Mouse (Mus musculus) mesoderm, embryonic 11.5 days (tissue): ENCODE measurements at regions not wholly inside any gene's neighbourhood (a gene's known extent, or its start where the extent isn't known, plus 50 kb on each side); places are given as distances from the start of the nearest gene placed in this dataset.
A peak's percentile ranks its signal among the peaks of the same experiment; 100 is the strongest.

Source experiments
- DNase-seq: peaks from one replicate; pipeline ENCODE4 v3.0.0-alpha.2; 2012; ENCODE audit warnings: low read depth, low spot score

DNA sequence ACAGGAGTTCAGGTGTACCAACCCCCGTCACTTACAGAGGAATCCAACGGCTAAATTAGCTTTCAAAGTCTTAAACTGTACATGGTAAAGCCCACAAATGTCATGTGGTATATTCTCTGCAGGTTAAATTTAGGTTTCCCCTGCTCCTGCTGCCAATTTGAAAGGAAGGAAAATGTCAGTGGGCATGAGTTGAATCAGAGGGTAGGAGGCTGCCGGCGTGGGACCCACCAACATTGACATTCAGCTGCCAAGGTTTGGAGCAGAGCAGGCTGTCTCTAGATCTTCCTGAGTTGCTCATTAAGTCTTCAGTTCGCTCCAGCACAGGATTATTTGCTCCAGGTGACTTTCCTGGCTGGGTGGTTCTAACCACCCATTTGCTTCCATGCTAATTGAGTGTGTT lies 532.1 kb downstream of the Tmem114 start:
- DNase-seq = no peak

DNA sequence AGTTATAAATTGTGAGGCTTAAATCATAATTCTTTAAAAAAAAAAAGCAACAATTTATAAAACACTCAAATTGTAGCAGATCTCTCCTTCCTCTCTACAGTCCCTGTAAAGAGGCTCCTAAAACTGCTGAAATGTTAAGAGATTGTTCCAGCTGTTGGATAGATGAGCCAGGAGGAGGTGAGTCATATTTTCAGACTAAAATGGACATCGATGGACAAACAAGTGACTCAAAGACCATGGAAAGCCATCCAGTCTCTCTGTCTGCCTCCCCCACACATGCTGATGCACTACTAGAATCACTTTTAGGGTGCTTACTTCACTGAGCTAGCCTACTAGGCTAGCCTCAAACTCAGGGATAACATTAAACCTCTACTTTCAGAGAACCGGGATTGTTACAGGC lies 561.5 kb downstream of the Tmem114 start:
- DNase-seq = no peak

DNA sequence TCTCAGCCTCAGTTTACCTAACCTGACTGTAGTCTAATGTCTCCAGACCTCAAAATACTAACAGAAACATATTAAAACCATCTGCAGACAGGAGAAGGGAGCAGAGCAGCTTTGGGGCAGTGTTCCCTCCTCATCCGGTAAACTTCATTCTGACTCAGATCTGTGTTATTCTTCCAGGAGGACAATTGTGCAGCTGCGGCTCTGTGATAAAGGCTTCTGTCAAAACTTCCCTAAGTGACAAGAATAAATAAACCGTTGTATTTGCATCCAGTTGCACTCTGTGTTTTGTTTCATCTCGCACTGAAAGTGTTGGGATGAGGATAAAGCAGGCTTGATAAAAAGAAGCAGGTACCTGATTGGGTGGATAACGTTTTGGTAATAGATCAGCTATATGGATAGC lies 585.8 kb downstream of the Tmem114 start:
- DNase-seq = no peak

DNA sequence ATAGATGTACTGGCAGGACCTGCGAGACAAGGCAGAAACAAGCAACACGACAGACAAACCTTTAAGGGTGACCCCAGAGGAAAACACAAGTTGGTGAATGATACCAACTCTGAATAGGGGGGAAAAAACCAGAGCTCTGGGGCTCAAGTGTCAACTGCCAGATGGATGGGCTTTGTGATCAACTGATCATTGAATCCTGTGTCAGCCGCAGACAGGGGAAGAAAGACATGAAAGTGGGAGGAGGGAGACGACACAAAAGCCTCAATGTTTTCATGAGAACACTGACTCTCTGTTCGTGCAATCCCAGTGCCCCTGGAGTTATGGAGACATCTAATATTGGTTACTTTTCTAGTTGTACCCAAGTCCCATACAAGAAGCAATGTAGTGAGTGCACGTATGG lies 593.8 kb downstream of the Tmem114 start:
- peak; percentile 32 for DNase-seq

DNA sequence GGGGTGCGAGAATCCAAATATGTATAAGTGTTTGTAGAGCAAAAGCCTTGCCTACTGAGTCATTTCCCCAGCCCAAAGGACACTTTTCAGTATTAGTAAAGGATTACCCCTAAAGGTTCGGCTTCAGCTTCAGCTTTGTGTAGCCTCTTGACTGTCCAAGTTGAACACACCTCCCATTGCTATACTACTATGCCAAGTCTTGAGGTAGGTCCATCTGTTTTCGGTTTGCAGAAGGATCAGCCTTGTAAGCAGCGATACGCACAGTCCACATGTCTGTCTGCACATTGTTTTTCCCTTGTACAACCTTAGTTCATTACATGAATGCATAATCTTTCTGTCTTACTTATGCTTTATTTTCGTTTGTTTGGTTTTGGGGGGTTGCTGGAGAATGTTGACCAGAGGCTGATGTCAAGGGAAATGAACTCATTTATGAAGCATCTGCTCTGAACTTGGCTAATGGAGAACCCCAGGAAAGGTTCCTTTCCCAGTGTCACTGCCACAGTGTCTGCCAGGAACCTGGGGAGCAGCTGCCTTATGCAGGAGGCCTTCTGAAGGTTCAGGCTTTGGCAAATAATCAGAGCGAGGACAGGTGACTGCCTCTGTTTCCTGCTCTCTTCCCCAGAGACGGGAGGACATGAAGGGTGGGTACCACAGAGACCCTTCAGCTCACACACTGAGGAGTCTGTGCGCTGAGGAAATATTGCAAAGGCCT lies 594.8 kb downstream of the Tmem114 start:
- no peak for DNase-seq

DNA sequence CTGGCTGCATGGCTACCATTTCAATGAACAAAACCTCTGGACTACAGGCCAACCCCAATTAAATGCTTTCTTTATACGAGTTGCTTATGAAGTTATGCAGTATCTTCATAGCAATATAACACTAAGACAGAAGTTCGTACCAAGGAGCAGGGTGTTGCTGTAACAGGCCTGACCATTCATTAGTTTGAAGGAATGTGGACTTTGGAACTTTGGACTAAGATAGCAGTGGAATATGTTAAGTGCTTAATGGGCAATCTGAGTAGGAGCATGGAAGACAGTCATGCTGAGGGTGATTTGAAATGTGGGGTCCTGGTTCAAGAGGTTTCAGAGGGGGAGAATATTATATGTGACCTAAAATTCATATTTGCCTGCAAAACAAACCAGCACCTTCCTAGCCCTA lies 623.8 kb downstream of the Tmem114 start:
- DNase-seq = no peak

DNA sequence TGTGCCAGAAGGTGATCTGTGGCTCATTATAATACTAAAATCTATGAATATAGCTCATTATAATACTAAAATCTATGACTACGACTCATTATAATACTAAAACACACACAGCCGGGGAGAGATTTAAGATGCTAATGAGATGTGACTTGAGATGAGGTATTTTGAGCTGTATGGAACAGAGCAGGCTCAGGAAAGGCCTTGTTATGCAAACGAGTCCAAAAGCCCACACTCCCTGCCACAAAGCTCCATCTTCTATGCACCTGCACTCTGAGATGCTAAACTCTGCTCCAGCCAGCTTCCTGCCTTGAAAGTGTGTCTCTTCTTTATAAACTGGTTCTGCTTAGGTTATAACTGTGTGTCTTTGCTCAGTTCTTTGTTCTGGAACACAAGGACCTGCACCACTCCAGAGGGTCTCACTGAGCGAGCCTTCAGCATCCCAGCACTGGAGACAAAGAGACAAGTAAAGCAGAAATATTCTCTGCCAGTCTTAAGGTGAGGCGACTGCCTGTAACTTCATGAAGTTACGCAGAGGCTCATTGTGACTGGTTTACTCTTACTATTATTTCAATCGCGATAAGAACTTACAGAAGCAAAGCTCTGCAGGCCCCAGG lies 627.7 kb downstream of the Tmem114 start:
- no peak for DNase-seq

DNA sequence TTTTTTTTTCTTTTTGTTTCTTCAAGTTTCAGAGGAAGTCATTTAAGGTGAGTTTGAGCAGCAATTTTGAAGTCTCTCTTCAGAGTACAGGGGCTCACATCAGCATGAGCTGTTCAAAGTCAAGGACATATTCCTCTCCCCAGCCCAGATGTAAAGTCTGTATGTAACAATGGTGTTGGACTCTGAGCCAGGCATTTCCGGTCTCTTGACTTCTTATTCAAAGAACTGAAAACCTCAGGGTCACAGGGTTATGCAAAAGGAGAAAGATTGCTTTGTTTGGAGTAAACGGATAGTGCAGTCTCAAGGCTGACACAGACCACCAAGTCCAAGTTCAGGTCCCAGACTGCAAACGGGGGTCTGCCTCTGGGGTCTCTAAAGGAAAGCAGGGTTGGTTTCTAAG lies 629.4 kb downstream of the Tmem114 start:
- DNase-seq = no peak

DNA sequence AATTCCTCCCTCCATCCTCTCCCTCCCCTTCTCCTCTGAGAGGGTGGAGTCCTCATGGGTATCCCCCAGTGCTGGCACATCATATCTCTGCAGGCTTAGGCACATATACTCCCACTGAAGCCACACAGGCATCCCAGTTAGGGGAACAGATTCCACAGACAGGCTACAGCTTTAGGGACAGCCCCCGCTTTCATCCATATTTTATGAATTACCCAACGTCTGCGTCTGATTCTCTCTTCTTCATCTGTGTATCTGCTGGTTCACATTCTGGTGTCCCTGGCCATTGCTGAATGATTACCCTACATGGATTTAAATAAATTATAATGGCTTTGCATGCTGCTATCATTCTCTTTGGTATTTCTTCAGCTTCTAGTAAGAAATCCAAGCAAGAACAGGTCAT lies 632.4 kb downstream of the Tmem114 start:
- DNase-seq = no peak

DNA sequence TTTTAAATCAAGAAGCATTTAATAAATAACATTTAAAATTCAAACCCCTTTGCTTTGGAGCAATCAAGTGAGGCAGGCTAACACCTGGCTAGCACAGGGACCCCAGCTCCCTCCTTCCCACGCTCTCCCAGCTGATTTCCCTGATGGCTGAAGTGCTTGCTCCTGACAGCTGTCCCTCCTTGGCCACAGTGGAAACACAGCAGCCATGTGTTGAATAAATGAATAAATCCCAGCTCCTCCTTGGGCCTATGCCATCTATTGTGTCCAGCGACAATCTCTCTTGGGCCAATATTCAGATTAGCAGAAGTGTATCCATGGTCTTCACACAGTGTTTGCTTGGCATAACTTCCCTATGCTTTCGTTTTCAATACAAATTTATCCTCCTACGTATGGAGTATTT lies 634.7 kb downstream of the Tmem114 start:
- no peak for DNase-seq

DNA sequence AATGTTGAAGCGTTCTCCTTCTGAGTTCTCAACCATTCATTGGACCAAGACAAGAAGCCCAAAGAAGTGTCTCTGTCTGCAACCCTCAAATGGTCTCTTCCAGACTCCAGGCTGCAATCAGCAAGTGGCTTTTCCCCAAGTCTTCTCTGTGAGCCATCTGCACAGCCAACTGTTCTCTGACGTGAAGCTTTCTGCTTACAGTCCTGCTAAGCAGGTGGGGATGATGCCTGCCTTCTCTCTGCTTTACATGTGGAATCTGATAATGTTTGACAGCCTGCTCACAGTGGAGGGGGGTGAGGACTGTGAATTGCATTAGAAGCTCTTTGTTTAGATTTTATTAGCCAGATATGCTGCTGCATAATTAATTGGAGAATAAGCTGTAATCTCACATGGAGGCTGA lies 636.7 kb downstream of the Tmem114 start:
- DNase-seq = no peak

DNA sequence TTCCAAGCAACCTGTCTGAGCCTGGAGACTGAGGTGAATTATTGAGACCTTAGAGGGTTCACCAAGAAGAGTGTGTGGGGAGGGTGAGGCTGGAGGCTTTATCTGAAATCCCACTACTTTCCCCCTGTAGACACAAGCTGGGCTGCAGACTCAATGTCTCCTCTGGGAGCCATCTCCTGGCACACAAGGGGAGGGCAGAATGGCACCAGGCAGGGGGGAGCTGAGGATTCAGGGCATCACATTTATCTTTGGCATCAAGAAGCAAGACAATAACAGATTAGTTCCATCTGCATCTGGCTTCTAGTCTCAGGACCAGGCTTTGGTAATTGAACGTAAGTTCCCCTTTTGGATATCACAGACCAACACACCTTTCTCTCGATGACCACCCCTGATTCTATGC lies 643.4 kb downstream of the Tmem114 start:
- no peak for DNase-seq

DNA sequence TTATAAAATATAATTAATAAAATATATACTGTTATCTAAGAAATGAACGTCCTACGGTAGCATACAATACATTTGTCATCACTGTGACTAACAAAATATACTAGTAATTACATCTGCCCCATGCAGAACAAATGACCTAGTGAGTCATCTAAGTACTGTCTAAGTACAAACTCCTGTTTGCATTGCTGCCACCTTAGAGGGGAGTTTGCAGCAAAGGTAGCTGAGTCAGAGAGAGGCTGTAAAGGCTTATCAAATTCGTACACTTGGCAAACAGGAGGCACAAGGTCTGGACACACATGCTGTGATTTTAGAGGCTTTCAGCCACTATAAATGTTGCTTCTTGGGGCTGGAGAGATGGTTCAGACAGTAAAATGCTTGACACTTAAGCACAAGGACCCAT lies 649.3 kb downstream of the Tmem114 start:
- DNase-seq = no peak

DNA sequence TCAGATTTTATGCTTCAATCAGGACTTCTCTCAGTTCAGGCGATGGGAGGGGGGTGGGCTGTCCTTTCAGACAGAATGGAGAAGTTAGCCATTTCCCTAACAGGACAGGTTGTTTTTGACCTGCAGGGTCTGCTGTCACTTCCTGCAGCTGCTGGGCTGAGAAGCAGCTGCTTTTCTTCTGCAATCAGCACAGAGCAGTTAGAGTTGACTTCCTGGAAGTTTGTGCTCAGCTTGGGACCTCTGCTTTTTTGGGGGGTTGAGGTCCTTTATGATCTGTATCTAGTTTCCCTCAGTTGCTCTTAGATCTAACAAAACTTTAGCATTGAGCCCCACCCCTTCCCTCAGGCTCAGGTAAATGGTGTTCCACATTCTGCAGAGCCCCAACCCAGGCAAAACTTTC lies 656.5 kb downstream of the Tmem114 start:
- DNase-seq = no peak

DNA sequence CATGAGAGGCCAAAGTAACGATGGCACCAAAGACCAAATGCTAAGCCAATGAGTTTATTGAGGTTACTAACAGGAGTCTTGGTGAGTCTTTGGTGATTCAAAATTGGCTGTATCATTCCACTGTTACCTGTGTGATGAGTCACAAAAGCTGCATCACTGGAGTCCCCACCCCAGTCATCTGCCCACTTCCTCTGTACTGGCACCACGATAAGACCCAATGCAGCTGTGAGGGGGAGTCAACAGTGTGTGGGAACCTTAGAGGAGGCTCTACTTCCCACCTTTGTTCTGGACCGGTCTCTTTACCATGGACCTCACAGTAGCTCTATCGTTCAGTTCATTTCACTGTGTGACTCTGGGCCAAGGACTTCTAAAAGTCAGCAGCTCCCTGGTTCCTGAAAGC lies 657.2 kb downstream of the Tmem114 start:
- DNase-seq = no peak

DNA sequence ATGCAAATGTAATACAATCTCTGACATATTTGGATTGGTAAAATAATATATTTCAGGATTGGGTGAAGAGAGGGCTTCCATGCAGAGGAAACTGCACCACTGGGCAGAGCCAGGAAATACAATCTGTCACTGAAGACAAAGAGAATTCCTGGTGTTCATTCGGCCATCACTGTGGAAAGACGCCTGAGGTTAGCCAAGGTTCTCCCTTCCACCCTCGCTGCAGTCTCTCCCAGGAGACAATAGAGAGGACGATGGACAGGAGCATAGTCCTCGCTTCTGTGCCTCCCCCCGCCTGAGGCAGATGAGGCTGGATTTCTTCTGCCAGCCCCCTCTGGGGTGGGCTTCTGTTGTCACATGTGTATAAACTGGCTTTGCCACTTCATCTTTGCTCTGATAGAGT lies 660.6 kb downstream of the Tmem114 start:
- DNase-seq = peak; percentile 16

DNA sequence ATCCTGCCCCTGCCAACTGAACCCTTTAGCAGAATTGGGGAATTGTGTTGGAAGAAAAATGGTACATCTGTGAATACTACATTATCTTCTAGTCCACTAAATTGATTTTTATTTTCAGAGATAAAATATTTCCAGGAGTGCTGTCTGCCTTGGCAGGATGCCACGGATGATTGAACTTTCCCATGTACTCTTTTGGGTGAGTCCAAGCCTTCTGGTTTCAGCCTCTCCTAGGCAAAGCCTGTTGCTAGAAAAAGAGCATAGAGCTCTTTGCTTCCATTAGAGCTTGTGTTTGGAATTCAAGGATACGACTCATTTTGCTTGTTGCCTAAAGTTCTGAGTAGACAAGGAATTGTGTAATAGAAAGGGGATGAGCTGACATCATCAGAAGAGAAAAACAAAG lies 696.8 kb downstream of the Tmem114 start:
- DNase-seq = no peak

DNA sequence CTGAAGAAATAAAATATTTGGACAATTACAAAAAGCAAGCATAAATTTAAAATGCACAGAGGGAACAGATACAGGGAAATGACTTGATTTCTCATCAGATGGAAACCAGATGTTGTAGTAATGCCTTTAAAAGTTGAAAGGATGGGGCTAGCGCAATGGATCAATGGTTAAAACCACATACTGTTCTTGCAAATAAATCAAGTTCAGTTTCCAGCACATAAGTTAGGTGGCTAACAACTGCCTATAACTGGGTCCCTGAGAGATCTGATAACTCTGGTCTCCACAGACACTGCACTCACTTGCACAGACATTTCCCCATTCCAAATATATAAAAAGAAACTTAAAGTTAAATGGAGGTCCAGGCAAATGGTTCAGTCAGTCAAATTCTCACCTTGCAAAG lies 699.7 kb downstream of the Tmem114 start:
- peak; percentile 38 for DNase-seq

DNA sequence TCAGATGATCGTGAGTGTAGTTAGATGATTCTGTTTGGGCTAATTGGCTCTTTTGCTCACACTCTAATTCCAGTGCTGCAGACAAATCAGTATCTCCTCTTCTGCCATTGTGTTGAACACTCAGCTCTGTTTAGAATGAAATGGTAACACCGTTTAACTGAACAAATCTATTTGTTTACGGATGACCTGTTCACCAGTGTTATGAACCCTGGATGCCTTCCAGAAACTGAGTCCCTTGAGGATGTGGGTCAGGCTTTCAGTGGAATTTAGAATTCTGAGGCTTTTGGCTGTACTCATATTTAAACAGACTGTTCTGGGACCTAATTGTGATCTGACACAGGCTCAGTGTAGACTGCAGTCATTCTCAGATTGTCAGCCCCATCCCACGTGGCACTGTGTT lies 723.5 kb downstream of the Tmem114 start:
- no peak for DNase-seq

DNA sequence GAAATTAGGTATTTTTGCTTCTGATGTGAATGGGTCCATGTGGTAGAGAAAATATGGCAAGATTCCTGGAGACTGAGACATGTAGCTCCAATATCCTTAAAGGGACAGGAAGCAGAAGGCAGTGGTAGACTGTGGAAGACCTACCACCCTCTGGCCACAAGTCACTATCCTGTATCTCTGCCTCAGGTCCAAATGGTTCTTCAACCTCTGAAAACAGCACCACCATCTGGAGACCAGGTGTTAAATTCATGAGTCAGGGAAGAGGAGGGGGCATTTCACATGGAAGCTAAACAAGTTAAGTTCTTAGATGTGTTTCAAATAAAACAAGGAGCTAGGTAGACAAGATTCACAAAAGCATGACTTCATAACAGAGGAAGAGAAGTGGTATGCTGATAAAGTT lies 739.5 kb downstream of the Tmem114 start:
- no peak for DNase-seq

DNA sequence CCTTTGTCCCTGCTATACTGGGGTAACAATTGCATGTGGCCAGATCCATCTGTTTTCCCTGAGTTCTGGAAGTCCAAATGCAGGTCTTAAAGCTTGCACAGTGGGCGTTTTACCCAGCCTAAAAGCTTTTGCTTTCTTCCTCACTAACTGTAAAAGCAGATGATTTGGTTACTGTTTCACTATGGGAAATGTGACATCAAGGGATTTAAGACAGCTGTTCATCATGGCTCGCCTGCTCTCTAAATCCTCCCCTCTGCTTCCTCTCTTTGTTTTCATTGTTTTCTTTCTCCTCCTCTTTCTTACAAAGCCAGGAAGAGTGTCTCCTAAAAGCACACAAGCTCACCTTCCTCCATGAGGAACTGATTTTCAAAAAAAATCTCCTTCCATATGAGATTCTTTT lies 758.8 kb downstream of the Tmem114 start:
- no peak for DNase-seq

DNA sequence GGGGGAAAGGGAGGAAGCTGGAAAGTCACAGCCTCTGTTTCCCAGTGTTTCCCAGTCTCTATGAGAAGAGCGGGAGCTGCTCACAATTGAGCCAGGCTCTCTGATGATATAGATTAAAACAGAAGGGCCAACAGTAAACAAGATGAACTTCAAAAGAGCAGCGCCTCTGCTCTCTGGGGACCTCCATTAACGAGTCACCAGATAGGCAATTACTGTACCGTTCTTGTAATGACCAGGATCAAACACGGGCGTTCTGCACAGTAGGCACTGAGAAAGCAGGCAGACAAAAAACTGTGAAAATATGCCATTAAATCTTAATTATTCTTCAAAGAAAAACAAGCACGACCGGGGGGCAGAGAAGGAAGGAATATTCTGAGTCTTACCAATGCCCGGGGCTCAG lies 766.8 kb downstream of the Tmem114 start:
- no peak for DNase-seq

DNA sequence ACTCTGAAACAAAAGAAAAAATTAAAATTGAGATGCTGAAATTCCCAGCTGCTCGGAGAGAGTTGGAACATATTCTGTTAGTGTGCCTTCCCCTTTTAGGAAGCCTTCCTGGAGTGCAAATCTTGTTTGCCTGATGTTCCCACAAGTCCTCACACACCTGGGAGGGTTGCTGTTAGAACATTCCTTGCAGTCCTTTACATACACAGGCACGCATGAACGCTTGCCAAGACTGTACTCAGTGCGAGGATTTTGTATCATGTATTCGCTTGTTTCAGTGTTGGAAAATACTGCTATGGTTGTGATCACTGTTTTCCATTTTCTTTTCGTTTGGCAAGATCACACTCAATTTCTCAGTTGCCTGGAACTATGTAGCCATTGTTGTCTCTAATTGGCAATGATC lies 770.5 kb downstream of the Tmem114 start:
- DNase-seq = no peak

DNA sequence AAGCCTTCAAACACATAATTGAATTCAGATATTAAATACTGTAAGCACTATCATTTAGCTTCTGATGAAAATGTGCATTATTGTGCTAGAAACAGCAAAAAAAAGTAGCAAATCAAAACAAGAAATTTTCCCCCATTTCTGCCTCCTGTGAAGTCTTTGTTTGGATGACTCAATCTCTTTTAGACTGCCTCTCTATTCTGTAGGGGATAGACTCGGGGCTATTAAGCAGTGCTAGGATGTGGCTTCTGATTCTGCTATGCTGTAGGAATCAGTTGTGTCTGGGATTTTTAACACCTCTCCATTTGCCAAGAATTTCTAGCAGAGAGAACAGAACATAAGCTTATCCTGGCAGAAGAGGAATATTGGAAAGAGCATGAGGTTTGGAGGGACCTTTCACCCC lies 775.2 kb downstream of the Tmem114 start:
- DNase-seq = no peak
